Mouse (Mus musculus): ENCODE measurements around the gene Fah. TPM values are rescaled to one million over a fixed set of nuclear protein-coding genes. Genes with fewer than 3 reads are reported as not detected.

The Fah gene
- polyA plus RNA-seq, 1 experiment from 2014 or later: 17.7 TPM

DNA sequence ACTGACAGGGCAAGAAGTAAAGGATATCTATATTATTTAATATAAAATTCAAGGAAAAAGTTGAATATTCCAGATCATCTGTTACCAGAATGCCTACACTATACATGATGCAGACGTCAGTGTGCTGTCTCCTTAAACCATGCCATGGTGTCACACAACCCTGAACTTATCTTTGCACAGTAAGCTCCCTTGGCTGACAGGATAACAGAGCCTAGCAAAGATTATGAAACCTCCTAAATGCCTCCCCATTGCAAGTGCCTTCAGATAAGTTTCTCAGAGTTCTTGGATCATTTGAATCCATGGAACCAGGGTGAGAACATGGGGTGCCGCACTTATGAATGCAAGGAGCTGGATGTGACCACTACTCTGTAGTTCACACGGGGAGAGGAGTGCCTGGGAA is 25.4 kb upstream of the Fah start:
- Histone ChIP-seq H3K36me3 (ENCODE audit: insufficient read depth, low read length) (peaks cover 21% of the 10 kb centered on the region; the same call in 1 of the 2 replicates), H3K27me3 (ENCODE audit: insufficient read depth, low read length) (no peaks in the 10 kb centered on the region), H3K4me1 (ENCODE audit: insufficient read depth, low read length) (no peaks in the 10 kb centered on the region), H3K4me3 (ENCODE audit: low read length) (no peak overlapping the region), H3K4me2 (replicated peaks; ENCODE audit: low read depth, low read length) (no peak overlapping the region), H3K9me3 (ENCODE audit: low read length) (no peaks in the 10 kb centered on the region), H3K27ac (ENCODE audit: low read length) (no peak overlapping the region), H3K9ac (replicated peaks; ENCODE audit: low read length) (no peak overlapping the region)
- ATAC-seq (ENCODE audit: low FRiP score, low TSS enrichment): no peak
- 92% methylated on average over 3 of the region's 3 CpGs for WGBS

DNA sequence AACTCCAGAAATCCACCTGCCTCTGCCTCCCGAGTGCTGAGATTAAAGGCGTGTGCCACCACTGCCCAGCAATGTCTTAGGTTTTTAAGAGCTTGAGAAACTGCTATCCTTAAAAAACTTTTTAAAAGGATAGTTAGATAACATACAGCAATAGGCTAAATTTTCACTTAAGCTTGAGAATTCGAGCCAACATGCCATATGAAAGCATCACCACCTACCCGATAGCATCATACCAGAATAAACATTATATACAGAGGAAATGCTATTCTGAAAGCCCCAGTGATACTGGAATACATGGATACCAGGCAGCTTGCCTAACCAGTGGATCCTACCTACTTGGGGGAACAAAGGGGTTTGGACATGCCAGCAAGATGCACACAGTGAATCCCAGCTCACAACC is 17.2 kb upstream of the Fah start:
- Histone ChIP-seq H3K27me3 (ENCODE audit: insufficient read depth, low read length) (no peaks in the 10 kb centered on the region), H3K4me2 (replicated peaks; ENCODE audit: low read depth, low read length) (no peak overlapping the region), H3K4me1 (ENCODE audit: insufficient read depth, low read length) (no peaks in the 10 kb centered on the region), H3K27ac (ENCODE audit: low read length) (no peak overlapping the region), H3K4me3 (ENCODE audit: low read length) (no peak overlapping the region), H3K9ac (replicated peaks; ENCODE audit: low read length) (no peak overlapping the region), H3K36me3 (ENCODE audit: insufficient read depth, low read length) (peaks cover 23% of the 10 kb centered on the region), H3K9me3 (ENCODE audit: low read length) (no peaks in the 10 kb centered on the region)
- WGBS: 99% methylated on average over 4 of the region's 4 CpGs
- no peak for ATAC-seq (ENCODE audit: low FRiP score, low TSS enrichment)

DNA sequence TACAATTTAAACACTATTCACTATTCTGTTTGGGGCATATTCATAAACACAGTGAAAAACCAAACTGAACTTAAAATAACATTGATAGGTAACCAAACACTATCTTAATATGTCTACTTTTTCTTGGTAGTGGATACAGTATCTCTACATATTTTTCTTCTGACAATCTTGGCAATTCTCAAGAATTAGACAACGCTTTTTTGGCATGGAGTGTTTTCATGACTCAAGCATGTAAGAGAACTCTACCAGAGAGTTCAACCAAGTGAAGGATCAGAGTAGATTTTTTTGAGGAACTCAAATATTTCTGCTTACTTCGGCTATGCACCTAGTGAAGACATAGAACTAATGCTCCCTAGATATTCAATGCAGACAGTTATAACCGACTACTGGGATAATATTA is 14.4 kb upstream of the Fah start:
- Histone ChIP-seq H3K27me3 (ENCODE audit: insufficient read depth, low read length) (no peaks in the 10 kb centered on the region), H3K36me3 (ENCODE audit: insufficient read depth, low read length) (peaks cover 28% of the 10 kb centered on the region), H3K4me3 (ENCODE audit: low read length) (no peak overlapping the region), H3K9ac (replicated peaks; ENCODE audit: low read length) (no peak overlapping the region), H3K4me2 (replicated peaks; ENCODE audit: low read depth, low read length) (no peak overlapping the region), H3K27ac (ENCODE audit: low read length) (no peak overlapping the region), H3K4me1 (ENCODE audit: insufficient read depth, low read length) (no peaks in the 10 kb centered on the region), H3K9me3 (ENCODE audit: low read length) (no peaks in the 10 kb centered on the region)
- WGBS: 94% methylated on average over 3 of the region's 3 CpGs
- ATAC-seq (ENCODE audit: low FRiP score, low TSS enrichment): no peak

DNA sequence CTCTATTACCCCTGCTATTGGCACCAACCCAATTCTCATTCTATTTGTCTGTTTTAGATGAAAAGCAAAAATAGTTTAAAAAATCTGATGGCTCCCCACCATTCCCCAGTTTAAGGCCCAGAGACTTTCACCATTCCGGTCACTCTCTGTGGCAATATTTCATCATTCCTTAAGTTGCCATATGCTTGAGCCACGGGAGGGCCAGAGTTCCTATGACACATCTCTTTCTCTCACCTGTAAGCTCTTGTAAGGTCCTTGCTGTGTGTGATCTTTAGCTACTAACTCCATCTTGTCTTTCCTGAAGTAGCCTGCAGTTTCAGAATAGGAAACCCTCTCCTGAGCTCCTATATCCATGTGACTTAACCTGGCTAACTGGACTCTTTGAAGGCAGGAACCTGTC is 12.4 kb upstream of the Fah start:
- H3K9ac ChIP-seq (replicated peaks; ENCODE audit: low read length): no peak overlapping the region
- 89% methylated on average over 2 of the region's 2 CpGs for WGBS

DNA sequence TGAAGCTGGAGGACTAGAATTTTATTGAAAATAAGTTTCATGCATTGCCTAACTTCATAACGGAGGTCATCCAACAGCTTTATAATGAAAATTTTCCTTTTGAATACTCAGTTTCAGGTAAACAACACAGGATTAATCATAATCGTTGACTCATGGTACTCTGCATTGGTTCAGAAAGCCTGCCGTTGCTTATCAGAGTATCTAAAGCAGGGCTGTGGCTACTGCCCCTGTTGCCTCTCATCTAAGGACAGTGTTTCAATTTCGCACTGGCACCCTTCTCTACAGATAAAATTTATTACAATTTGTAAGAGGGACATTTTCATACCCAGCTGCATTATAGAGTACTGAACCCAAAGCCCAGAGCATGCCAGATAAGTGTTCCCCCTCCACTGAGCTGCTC is 5.9 kb upstream of the Fah start:
- Histone ChIP-seq H3K4me1 (ENCODE audit: insufficient read depth, low read length) (no peaks in the 10 kb centered on the region), H3K36me3 (ENCODE audit: insufficient read depth, low read length) (no peaks in the 10 kb centered on the region), H3K27ac (ENCODE audit: low read length) (no peak overlapping the region), H3K9ac (replicated peaks; ENCODE audit: low read length) (no peak overlapping the region), H3K4me2 (replicated peaks; ENCODE audit: low read depth, low read length) (no peak overlapping the region), H3K27me3 (ENCODE audit: insufficient read depth, low read length) (no peaks in the 10 kb centered on the region), H3K4me3 (ENCODE audit: low read length) (no peak overlapping the region), H3K9me3 (ENCODE audit: low read length) (no peaks in the 10 kb centered on the region)
- no peak for ATAC-seq (ENCODE audit: low FRiP score, low TSS enrichment)
- WGBS: 86% methylated on average over 4 of the region's 4 CpGs

More for the DNA sequence above, 12.4 kb upstream of the Fah start:
- Histone ChIP-seq H3K4me3 (ENCODE audit: low read length) (no peak overlapping the region), H3K27ac (ENCODE audit: low read length) (no peak overlapping the region), H3K4me2 (replicated peaks; ENCODE audit: low read depth, low read length) (no peak overlapping the region), H3K4me1 (ENCODE audit: insufficient read depth, low read length) (no peaks in the 10 kb centered on the region), H3K27me3 (ENCODE audit: insufficient read depth, low read length) (no peaks in the 10 kb centered on the region), H3K36me3 (ENCODE audit: insufficient read depth, low read length) (peaks cover 18% of the 10 kb centered on the region), H3K9me3 (ENCODE audit: low read length) (no peaks in the 10 kb centered on the region)
- ATAC-seq (ENCODE audit: low FRiP score, low TSS enrichment): no peak

DNA sequence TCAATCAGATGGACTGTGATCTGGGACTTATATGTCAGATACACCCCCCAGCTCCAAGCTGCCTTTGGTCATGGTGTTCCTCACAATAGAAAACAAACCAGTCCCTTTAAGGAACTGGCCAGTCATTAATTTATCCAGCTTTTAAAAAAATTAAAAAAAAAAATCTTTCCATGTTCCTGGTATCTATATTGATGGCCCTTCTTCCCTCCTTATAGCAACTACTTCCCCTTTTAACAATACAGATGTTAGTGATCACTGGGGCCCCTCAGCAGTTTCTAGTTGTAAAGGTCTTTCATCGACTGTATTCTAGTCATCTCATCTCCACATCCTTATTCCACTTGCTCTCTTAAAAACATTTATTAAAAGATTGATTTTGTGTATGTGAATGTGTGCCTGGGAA is 5.1 kb upstream of the Fah start:
- H3K27me3 ChIP-seq (ENCODE audit: insufficient read depth, low read length): no peaks in the 10 kb centered on the region
- no peak overlapping the region for H3K9ac ChIP-seq (replicated peaks; ENCODE audit: low read length)
- no peak overlapping the region for H3K4me2 ChIP-seq (replicated peaks; ENCODE audit: low read depth, low read length)
- no peak overlapping the region for H3K27ac ChIP-seq (ENCODE audit: low read length)
- peaks cover under 1% of the 10 kb centered on the region; the same call in 1 of the 2 replicates for H3K4me1 ChIP-seq (ENCODE audit: insufficient read depth, low read length)
- H3K36me3 ChIP-seq (ENCODE audit: insufficient read depth, low read length): no peaks in the 10 kb centered on the region
- ATAC-seq (ENCODE audit: low FRiP score, low TSS enrichment): no peak
- no peak overlapping the region for H3K4me3 ChIP-seq (ENCODE audit: low read length)
- WGBS: 92% methylated on average over 1 of the region's 1 CpGs
- H3K9me3 ChIP-seq (ENCODE audit: low read length): no peaks in the 10 kb centered on the region

DNA sequence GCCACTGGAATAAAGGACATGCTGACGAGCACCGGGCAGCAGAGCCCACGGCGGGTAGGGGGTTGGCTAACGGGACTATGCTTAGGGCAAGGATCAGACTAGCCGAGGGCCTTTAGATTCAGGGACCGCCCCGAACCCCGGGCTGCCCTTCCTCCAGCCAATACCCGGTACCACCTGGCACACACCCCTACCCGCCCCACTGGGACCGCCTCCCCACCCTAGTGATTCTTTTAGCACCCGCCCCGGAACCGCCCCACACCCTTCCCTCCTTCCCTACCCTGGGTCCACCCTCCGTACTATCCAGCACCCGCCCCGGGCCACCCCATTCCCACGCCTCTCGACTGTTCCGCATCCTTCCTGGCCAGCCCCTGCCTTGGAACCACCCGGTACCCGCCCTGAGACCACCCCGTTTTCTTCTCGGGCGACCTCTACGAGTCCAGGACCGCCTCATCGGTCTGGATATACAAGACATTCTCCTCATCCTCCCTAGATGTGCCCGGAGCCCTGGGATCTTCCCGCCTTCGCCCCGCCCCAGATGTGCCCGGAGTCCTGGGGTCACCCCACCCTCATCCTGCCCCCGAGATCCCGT is 724 bp downstream of the Fah start:
- peak overlapping the region; percentile 70 for H3K4me3 ChIP-seq (ENCODE audit: low read length)
- no peaks in the 10 kb centered on the region for H3K9me3 ChIP-seq (ENCODE audit: low read length)
- no peaks in the 10 kb centered on the region for H3K27me3 ChIP-seq (ENCODE audit: insufficient read depth, low read length)
- no peak overlapping the region for H3K27ac ChIP-seq (ENCODE audit: low read length)
- H3K9ac ChIP-seq (replicated peaks; ENCODE audit: low read length): peak overlapping the region; percentile 69
- H3K4me2 ChIP-seq (replicated peaks; ENCODE audit: low read depth, low read length): peak overlapping the region; percentile 98
- ATAC-seq (ENCODE audit: low FRiP score, low TSS enrichment): peak; percentile 90
- H3K4me1 ChIP-seq (ENCODE audit: insufficient read depth, low read length): peaks cover 12% of the 10 kb centered on the region
- 0% methylated on average over 36 of the region's 36 CpGs for WGBS
- no peaks in the 10 kb centered on the region for H3K36me3 ChIP-seq (ENCODE audit: insufficient read depth, low read length)

DNA sequence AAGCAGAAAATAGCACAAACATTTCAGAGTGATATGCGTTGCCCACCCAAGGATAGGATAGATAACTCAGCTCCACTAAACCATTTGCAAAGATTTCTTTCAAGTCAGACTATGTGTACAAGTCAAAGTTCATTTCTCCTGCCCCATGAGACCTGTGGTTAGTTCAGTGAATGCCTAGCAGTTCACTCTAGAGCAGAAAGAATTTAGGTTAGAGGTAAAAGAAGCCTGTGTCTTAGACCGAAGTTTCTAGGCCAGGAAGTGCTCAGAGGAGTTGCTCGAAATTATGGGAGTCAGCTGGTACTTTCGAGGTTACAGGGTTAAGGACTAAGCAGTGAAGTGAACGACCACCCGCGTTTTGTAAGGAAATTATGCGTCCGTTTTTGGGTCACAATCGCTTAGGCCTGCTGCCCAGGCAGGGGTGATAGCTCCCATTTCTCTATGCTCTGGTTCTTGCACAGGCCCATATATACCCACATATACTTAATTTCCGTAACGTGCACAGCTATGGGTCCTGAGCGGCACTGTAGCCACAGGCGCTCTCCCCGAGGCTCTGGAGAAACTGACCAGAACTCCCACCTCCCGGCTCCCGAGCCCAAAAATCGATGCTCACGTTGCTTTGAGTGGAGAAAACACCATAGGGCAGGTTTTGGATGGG is 1.4 kb downstream of the Fah start:
- Histone ChIP-seq H3K27ac (ENCODE audit: low read length) (no peak overlapping the region), H3K4me2 (replicated peaks; ENCODE audit: low read depth, low read length) (peak overlapping the region; percentile 98), H3K9me3 (ENCODE audit: low read length) (no peaks in the 10 kb centered on the region), H3K4me1 (ENCODE audit: insufficient read depth, low read length) (peaks cover 12% of the 10 kb centered on the region), H3K9ac (replicated peaks; ENCODE audit: low read length) (peak overlapping the region; percentile 69), H3K4me3 (ENCODE audit: low read length) (peak overlapping the region; percentile 70), H3K36me3 (ENCODE audit: insufficient read depth, low read length) (no peaks in the 10 kb centered on the region), H3K27me3 (ENCODE audit: insufficient read depth, low read length) (no peaks in the 10 kb centered on the region)
- ATAC-seq (ENCODE audit: low FRiP score, low TSS enrichment): peak; percentile 39; the same call in 1 of the 2 replicates
- 9% methylated on average over 19 of the region's 19 CpGs for WGBS

DNA sequence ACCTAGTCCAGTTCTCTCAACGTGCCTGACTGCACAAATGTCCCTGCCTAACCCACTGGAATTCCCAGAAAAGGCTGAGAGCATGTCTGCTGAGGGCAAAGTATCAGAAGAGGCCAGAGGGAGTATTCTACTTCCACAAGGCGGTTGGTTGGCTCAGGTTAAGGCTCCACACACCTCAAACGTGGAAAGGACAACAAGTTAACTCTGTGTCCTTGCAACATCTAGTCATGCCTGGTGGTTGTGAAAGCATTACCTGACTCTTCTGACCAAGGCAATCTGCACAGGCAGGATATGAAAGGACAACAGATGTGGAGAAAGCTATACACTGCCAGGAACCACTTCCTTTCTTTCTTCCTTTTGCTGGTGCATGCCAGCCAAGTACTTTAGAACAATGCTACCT is 2.0 kb downstream of the Fah start:
- H3K9ac ChIP-seq (replicated peaks; ENCODE audit: low read length): no peak overlapping the region
- H3K4me3 ChIP-seq (ENCODE audit: low read length): no peak overlapping the region
- no peaks in the 10 kb centered on the region for H3K36me3 ChIP-seq (ENCODE audit: insufficient read depth, low read length)
- no peak overlapping the region for H3K27ac ChIP-seq (ENCODE audit: low read length)
- ATAC-seq (ENCODE audit: low FRiP score, low TSS enrichment): no peak
- no peaks in the 10 kb centered on the region for H3K27me3 ChIP-seq (ENCODE audit: insufficient read depth, low read length)
- WGBS: 44% methylated on average over 3 of the region's 3 CpGs
- 0 out of 2 replicates have a peak overlapping the region, but pooled peaks have one; percentile 98 for H3K4me2 ChIP-seq (replicated peaks; ENCODE audit: low read depth, low read length)
- H3K9me3 ChIP-seq (ENCODE audit: low read length): no peaks in the 10 kb centered on the region
- H3K4me1 ChIP-seq (ENCODE audit: insufficient read depth, low read length): peaks cover 12% of the 10 kb centered on the region

DNA sequence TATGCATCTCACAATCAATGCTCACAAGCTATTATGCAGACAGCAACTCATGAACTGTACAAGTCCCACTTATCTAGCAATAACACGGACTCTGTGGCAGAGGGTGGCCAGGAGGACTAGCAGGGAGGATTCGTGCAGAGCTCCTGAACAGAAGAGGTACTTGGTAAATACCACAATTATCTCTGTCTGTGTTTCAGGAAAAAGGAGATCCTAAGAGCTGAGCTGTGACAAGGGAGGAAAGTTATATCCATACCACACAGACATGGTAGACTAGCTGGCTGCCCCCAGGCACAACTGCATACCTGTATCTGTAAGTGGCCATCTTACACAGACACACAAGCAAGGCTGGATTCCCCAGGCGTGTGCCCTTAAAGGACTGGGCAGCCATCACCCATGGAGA is 5.2 kb downstream of the Fah start:
- Histone ChIP-seq H3K9ac (replicated peaks; ENCODE audit: low read length) (no peak overlapping the region), H3K4me1 (ENCODE audit: insufficient read depth, low read length) (peaks cover 9% of the 10 kb centered on the region), H3K9me3 (ENCODE audit: low read length) (no peaks in the 10 kb centered on the region), H3K4me3 (ENCODE audit: low read length) (no peak overlapping the region), H3K27ac (ENCODE audit: low read length) (no peak overlapping the region), H3K4me2 (replicated peaks; ENCODE audit: low read depth, low read length) (no peak overlapping the region), H3K36me3 (ENCODE audit: insufficient read depth, low read length) (no peaks in the 10 kb centered on the region), H3K27me3 (ENCODE audit: insufficient read depth, low read length) (no peaks in the 10 kb centered on the region)
- ATAC-seq (ENCODE audit: low FRiP score, low TSS enrichment): no peak
- WGBS: 87% methylated on average over 3 of the region's 3 CpGs

All from kidney, embryonic 16.5 days (tissue).